1 mouse cellular context compared by ENCODE assay signal in genomic region chr9:63602043-63602939, GRCm38 (mm10).
TF ChIP-seq lines count a peak whose summit lies in the region.

Gene Iqch, minus strand, starts transcription at chr9:63602493.
Gene Aagab, plus strand, starts transcription at chr9:63602660.

TF ChIP-seq in CH12.LX, 34 proteins besides CTCF, POLR2A, EP300 and RAD21 (continued from another document):
- peak; percentile 81; the same call in 1 of the 2 replicates for TF ChIP-seq ZMIZ1 (IDR thresholded peaks at IDR 0.05; ENCODE audit: low read depth, low read length)
- TF ChIP-seq JUN (IDR thresholded peaks at IDR 0.05; ENCODE audit: insufficient read depth, low read depth, low read length): no peak
- TF ChIP-seq SMC3 (IDR thresholded peaks at IDR 0.05; ENCODE audit: low read depth, low read length): peak; percentile 26; the same call in 1 of the 2 replicates
- peak; percentile 98 for TF ChIP-seq ELF1 (IDR thresholded peaks at IDR 0.05; ENCODE audit: low read depth, low read length)
- TF ChIP-seq USF1 (IDR thresholded peaks at IDR 0.05; ENCODE audit: low read depth, low read length): no peak
- TF ChIP-seq E2F4 (IDR thresholded peaks at IDR 0.05; ENCODE audit: insufficient replicate concordance, low read depth, low read length): 0 out of 2 replicates have a peak, but pooled peaks have one; percentile 24
- no peak for TF ChIP-seq PAX5 (IDR thresholded peaks at IDR 0.05; ENCODE audit: low read length)
- no peak for TF ChIP-seq ZNF384 (IDR thresholded peaks at IDR 0.05; ENCODE audit: low read depth, low read length)
- peak; percentile 98; the same call in 1 of the 2 replicates for TF ChIP-seq CHD1 (IDR thresholded peaks at IDR 0.05; ENCODE audit: low read depth, low read length)
- TF ChIP-seq BHLHE40 (IDR thresholded peaks at IDR 0.05; ENCODE audit: low read depth, low read length): peak; percentile 86
- TF ChIP-seq MAZ (IDR thresholded peaks at IDR 0.05; ENCODE audit: low read depth, low read length): no peak
- no peak for TF ChIP-seq JUND (conservative IDR thresholded peaks at IDR 0.05; ENCODE audit: low read depth, low read length)
- TF ChIP-seq SIN3A (IDR thresholded peaks at IDR 0.05; ENCODE audit: low read length): peak; percentile 98
- TF ChIP-seq GABPA (IDR thresholded peaks at IDR 0.05; ENCODE audit: insufficient replicate concordance, low read depth, low read length): no peak
TF ChIP-seq in CH12.LX: peak in this region for 16.
